Mouse (Mus musculus) liver, adult 2 months (tissue): ENCODE results near the gene Bag2. TPM values are rescaled to one million over a fixed set of nuclear protein-coding genes. Genes with fewer than 3 reads are reported as not detected.

Experiments used
- DNase-seq: peaks from one replicate; pipeline ENCODE4 v3.0.0-alpha.2; 2011; ENCODE audit warnings: low read depth, low spot score; ENCODE audit errors: extremely low read depth
- H3K27ac ChIP-seq: fragments of 200-500 bp; replicated peaks from 2 replicates; pipeline ENCODE4 v1.5.1; 2012; ENCODE audit warnings: low read depth, mild to moderate bottlenecking, control low read depth, inconsistent platforms, low read length; ENCODE audit not compliant: insufficient read depth
- H3K27me3 ChIP-seq: fragments of 200-500 bp; 2 replicates; pipeline ENCODE4 v1.6.1; 2012; ENCODE audit warnings: mild to moderate bottlenecking, moderate library complexity, low read length, inconsistent platforms; ENCODE audit not compliant: control insufficient read depth, insufficient read depth
- H3K36me3 ChIP-seq: fragments of 200-500 bp; 2 replicates; pipeline ENCODE4 v1.6.1; 2012; ENCODE audit warnings: low read length, inconsistent platforms; ENCODE audit not compliant: control insufficient read depth, insufficient read depth
- H3K4me1 ChIP-seq: fragments of 200-500 bp; 2 replicates; pipeline ENCODE4 v1.6.1; 2011; ENCODE audit warnings: low read length; ENCODE audit not compliant: control insufficient read depth, insufficient read depth
- H3K4me3 ChIP-seq: fragments of 200-500 bp; 2 replicates; pipeline ENCODE4 v1.5.1; 2011; ENCODE audit warnings: low read depth, mild to moderate bottlenecking, control low read depth, low read length, moderate library complexity; ENCODE audit not compliant: insufficient read depth
- H3K79me2 ChIP-seq: fragments of 200-500 bp; 2 replicates; pipeline ENCODE4 v1.6.1; 2012; ENCODE audit warnings: inconsistent platforms, mild to moderate bottlenecking, low read length, moderate library complexity; ENCODE audit not compliant: control insufficient read depth, insufficient read depth
- H3K9ac ChIP-seq: fragments of 200-500 bp; 2 replicates; pipeline ENCODE4 v1.6.1; 2012; ENCODE audit warnings: low read depth, mild to moderate bottlenecking, control low read depth, inconsistent platforms, low read length
- CTCF ChIP-seq: fragments of 200-500 bp; IDR thresholded peaks from 2 replicates; pipeline ENCODE4 v1.5.1; 2011; ENCODE audit warnings: low read depth, low read length, control low read depth
- POLR2A ChIP-seq: fragments of 200-500 bp; IDR thresholded peaks from 2 replicates; pipeline ENCODE4 v1.6.1; 2011; ENCODE audit warnings: low read length, control low read depth; ENCODE audit not compliant: insufficient read depth; ENCODE audit errors: extremely low read depth
- WGBS: fragments of 180-500 bp; shearing (Covaris S2); methylation state at CpG from one replicate; pipeline ENCODE4 v1.1.7; 2018; 5-methylcytosine and 5-hydroxymethylcytosine counted together
- polyA plus RNA-seq: library from polyadenylated mRNA; depleted of rRNA; stranded (reverse); fragments of >200 nt; gene quantifications from 2 replicates; pipeline ENCODE4 v1.2.3, GENCODE M21; 2012
- total RNA-seq: library from RNA; depleted of rRNA; stranded (reverse); fragments of >200 nt; gene quantifications from 2 replicates; pipeline ENCODE4 v1.2.3, GENCODE M21; 2014

Bag2 gene
- total and polyA plus RNA-seq, 2 experiments, result 2.1 to 5.9 TPM

DNA sequence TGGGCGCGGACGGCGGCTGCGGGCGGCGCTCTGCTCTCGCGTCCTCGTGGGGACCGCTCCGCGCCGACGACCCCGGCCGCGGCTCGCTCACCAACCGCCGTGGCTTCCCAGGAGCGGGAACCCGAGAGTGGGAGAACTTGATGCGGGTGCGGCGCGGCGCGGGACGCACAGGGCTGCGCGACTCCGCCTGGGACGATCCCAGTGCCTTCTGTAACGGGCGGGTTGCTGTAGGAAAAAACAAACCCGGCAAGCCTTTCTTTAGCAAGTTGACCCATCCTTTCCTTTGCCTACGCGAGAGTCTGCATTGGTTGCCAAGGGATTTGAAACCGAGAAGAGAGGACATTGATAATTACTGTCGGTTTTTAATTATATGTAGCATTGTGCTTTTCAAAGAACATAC, 37.4 kb downstream of the Bag2 start:
- Histone ChIP-seq H3K27ac (no peak overlapping the region), H3K9ac (peak overlapping the region; percentile 85), H3K79me2 (no peaks in the 10 kb centered on the region), H3K4me3 (peak overlapping the region; percentile 90), H3K4me1 (no peaks in the 10 kb centered on the region), H3K27me3 (no peaks in the 10 kb centered on the region), H3K36me3 (peaks cover 3% of the 10 kb centered on the region; the same call in 1 of the 2 replicates)
- no peak for DNase-seq
- TF ChIP-seq POLR2A, result no peak
- no peak for TF ChIP-seq CTCF
- under 1% methylated on average over 41 of the region's 41 CpGs for WGBS

DNA sequence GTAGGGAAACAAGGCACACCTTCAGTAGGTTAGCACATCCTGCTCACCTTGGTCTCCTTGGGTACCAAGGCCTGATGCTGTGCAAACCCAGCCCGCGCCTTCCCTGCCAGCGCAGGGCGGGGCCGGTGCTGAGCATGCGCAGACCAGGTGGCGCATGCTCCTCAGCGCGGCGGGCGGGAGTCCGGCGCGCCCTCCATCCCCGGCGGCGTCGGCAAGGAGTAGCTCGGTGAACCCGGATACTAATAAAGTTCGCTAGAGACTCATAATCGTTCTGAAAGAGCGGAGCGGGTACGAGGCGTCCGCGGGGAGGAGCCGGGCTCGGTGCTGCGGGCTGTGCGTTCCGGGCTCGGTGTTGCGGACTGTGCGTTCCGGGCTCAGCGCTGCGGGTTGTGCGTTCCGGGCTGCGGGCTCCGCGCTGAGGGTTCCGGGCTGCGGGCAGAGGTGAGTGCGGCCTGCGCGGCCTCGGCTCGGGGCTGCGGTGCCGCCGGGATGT, 37.8 kb downstream of the Bag2 start, which contains the start of gene Rab23:
TSS of gene Rab23 (plus strand) at position 155 of the 493 bp plus-strand sequence.
- Histone ChIP-seq H3K4me3 (peak within 1 kb of the TSS; percentile 90), H3K36me3 (peaks cover 3% of the 10 kb centered on the region; the same call in 1 of the 2 replicates), H3K4me1 (no peaks in the 10 kb centered on the region), H3K9ac (peak within 1 kb of the TSS; percentile 85), H3K27ac (no peak within 1 kb of the TSS), H3K79me2 (no peaks in the 10 kb centered on the region), H3K27me3 (no peaks in the 10 kb centered on the region)
- 1% methylated on average over 54 of the region's 54 CpGs for WGBS
- TF ChIP-seq POLR2A (0 out of 2 replicates have a peak, but pooled peaks have one; percentile 25), CTCF (no peak)
- DNase-seq, result peak; percentile 57

DNA sequence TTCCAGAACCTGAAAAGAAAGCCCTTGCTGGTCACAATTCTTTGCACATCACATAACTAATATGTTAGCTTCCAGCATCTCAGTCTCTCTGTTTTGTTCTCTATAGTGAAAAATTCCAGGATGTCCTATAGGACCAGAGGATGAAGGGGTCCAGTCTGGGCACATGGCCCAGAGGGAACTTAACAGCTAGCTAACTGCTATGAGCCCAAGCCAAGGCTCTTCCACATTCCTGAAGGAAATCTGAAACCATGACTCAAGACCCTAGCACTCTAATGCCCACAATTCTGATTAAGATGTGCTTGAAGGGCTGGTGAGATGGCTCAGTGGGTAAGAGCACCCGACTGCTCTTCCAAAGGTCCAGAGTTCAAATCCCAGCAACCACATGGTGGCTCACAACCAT, 40.0 kb downstream of the Bag2 start:
- Histone ChIP-seq H3K27me3 (no peaks in the 10 kb centered on the region; the same call in 1 of the 2 replicates), H3K27ac (no peak overlapping the region), H3K36me3 (no peaks in the 10 kb centered on the region), H3K79me2 (no peaks in the 10 kb centered on the region), H3K4me1 (no peaks in the 10 kb centered on the region), H3K4me3 (no peak overlapping the region), H3K9ac (no peak overlapping the region)
- TF ChIP-seq POLR2A (no peak), CTCF (no peak)
- 81% methylated on average over 1 of the region's 1 CpGs for WGBS
- no peak for DNase-seq

DNA sequence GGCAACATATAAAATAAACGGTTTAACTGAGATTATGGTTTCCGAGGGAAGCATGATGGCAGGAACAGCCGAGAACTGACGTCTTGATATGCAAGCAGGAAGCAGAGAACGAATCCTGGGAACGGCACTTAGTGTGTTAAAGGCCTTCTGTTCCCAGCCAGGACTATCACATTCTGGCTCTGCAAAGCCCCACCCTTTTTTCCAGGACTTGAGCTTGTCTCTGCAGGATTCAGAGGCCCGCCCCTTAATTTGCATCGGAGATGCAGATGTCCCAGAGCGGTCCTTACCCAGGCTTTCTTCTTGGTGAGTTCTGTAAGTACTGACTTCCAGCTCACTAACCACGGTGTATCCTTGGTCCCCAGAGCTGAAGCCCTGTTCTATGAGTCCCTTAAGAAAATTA, 42.8 kb downstream of the Bag2 start:
- no peak overlapping the region for H3K27ac ChIP-seq
- no peaks in the 10 kb centered on the region; the same call in 1 of the 2 replicates for H3K27me3 ChIP-seq
- TF ChIP-seq POLR2A (no peak), CTCF (no peak)
- no peak overlapping the region for H3K4me3 ChIP-seq
- H3K79me2 ChIP-seq, result no peaks in the 10 kb centered on the region
- H3K36me3 ChIP-seq, result no peaks in the 10 kb centered on the region
- DNase-seq, result no peak
- H3K4me1 ChIP-seq, result no peaks in the 10 kb centered on the region
- WGBS, result 10% methylated on average over 10 of the region's 10 CpGs
- H3K9ac ChIP-seq, result no peak overlapping the region

DNA sequence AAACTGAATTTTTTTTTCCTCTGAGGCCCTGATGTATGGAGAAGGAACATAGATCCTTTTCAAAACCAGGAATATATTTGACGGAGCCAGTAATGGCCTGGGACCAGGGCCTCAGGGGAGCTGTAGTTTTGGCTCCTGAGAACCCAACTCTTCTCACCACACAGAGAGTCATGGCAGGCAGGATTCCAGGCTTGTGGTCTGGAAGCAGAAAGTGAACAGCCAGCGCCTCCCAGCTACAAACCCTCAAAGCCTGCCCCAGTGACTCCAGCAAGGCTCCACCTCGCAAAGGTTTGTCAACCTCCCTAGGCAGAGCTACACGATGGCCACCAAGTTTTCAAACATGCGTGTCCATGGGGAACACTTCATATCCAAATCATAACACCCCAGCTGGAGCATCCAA, 45.6 kb downstream of the Bag2 start:
- Histone ChIP-seq H3K27me3 (no peaks in the 10 kb centered on the region; the same call in 1 of the 2 replicates), H3K4me1 (no peaks in the 10 kb centered on the region), H3K4me3 (no peak overlapping the region), H3K79me2 (no peaks in the 10 kb centered on the region), H3K27ac (no peak overlapping the region), H3K36me3 (no peaks in the 10 kb centered on the region), H3K9ac (no peak overlapping the region)
- WGBS, result 91% methylated on average over 5 of the region's 5 CpGs
- TF ChIP-seq CTCF, result no peak
- no peak for DNase-seq

DNA sequence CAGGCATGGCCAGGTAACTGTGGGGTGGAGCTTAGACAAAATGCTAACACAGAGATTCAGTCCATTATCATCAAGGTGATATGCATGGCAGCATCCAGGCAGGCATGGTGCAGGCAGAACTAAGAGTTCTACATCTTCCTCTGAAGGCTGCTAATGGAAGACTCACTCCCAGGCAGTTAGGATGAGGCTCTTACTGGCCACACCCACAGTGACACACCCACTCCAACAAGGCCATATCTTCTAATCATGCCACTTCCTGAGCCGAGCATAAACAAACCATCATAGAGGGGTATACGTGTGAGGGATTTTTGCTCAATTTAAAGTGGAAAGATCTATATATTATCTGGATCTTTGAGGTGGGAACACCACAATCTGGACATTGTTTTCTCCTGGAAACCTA, 48.0 kb downstream of the Bag2 start:
- TF ChIP-seq CTCF (no peak), POLR2A (no peak)
- no peaks in the 10 kb centered on the region; the same call in 1 of the 2 replicates for H3K27me3 ChIP-seq
- H3K79me2 ChIP-seq, result no peaks in the 10 kb centered on the region
- no peak for DNase-seq
- H3K27ac ChIP-seq, result no peak overlapping the region
- no peaks in the 10 kb centered on the region for H3K4me1 ChIP-seq
- H3K36me3 ChIP-seq, result no peaks in the 10 kb centered on the region
- H3K4me3 ChIP-seq, result no peak overlapping the region
- H3K9ac ChIP-seq, result no peak overlapping the region
- WGBS, result 54% methylated on average over 2 of the region's 2 CpGs
